Mouse (Mus musculus) hindbrain, embryonic 15.5 days (tissue): Measurements from ENCODE around the gene Glb1. TPM values are rescaled to one million over a fixed set of nuclear protein-coding genes. Genes with fewer than 3 reads are reported as not detected.

ENCODE experiments used
- ATAC-seq: fragments of 200-750 bp; cut with Nextera tagmentation; 2 replicates; pipeline ENCODE4 v1.8.0; 2017; ENCODE audit warnings: low read depth, moderate number of reproducible peaks, moderate TSS enrichment; ENCODE audit not compliant: low FRiP score
- H3K27ac ChIP-seq: fragments of 300-500 bp; sonication (generic); replicated peaks from 2 replicates; pipeline ENCODE4 v1.5.1; 2015; ENCODE audit warnings: mild to moderate bottlenecking, inconsistent platforms
- H3K27me3 ChIP-seq: fragments of 300-500 bp; sonication (generic); 2 replicates; pipeline ENCODE4 v1.6.1; 2015; ENCODE audit warnings: control low read depth, inconsistent platforms
- H3K36me3 ChIP-seq: fragments of 300-500 bp; sonication (generic); 2 replicates; pipeline ENCODE4 v1.6.1; 2015; ENCODE audit warnings: control low read depth, inconsistent platforms
- H3K4me1 ChIP-seq: fragments of 300-500 bp; sonication (generic); replicated peaks from 2 replicates; pipeline ENCODE4 v1.6.1; 2015; ENCODE audit warnings: control low read depth, inconsistent platforms
- H3K4me2 ChIP-seq: fragments of 300-500 bp; sonication (generic); 2 replicates; pipeline ENCODE4 v1.6.1; 2015; ENCODE audit warnings: moderate library complexity, mild to moderate bottlenecking, inconsistent platforms
- H3K4me3 ChIP-seq: fragments of 300-500 bp; sonication (generic); 2 replicates; pipeline ENCODE4 v1.5.1; 2015; ENCODE audit warnings: mild to moderate bottlenecking, inconsistent platforms
- H3K9ac ChIP-seq: fragments of 300-500 bp; sonication (generic); 2 replicates; pipeline ENCODE4 v1.6.1; 2015; ENCODE audit warnings: inconsistent platforms
- H3K9me3 ChIP-seq: fragments of 300-500 bp; sonication (generic); 2 replicates; pipeline ENCODE4 v1.6.1; 2016; ENCODE audit warnings: control low read depth, inconsistent platforms
- WGBS: fragments of 180-500 bp; shearing (Covaris S2); methylation state at CpG from one replicate; pipeline ENCODE4 v1.1.7; 2015; 5-methylcytosine and 5-hydroxymethylcytosine counted together
- polyA plus RNA-seq: library from polyadenylated mRNA; unstranded; fragments of >200 nt; fragmentation: Nextera tagmentation; extraction: Ambion mirVana; gene quantifications from 2 replicates; pipeline ENCODE4 v1.2.1, GENCODE M21; 2015

Glb1 gene
- polyA plus RNA-seq, 1 experiment from 2014 or later = 32.2 TPM

- H3K4me1 ChIP-seq = no peaks in the 10 kb centered on the region
- H3K27me3 ChIP-seq = no peaks in the 10 kb centered on the region
- 83% methylated on average over 7 of the region's 7 CpGs for WGBS
- no peak overlapping the region for H3K27ac ChIP-seq
- H3K4me3 ChIP-seq = no peak overlapping the region
- no peak overlapping the region for H3K4me2 ChIP-seq
- no peak for ATAC-seq
- H3K9ac ChIP-seq = no peak overlapping the region
- 0 out of 2 replicates have a peak, but pooled peaks cover 3% of the 10 kb centered on the region for H3K36me3 ChIP-seq
- H3K9me3 ChIP-seq = no peaks in the 10 kb centered on the region
Measured at GRCm38 (mm10) chr9:114451615-114452014, 50.7 kb downstream of the Glb1 start.

GRCm38 (mm10) chr9:114452418-114452817 lies 51.5 kb downstream of the Glb1 start:
- H3K9me3 ChIP-seq = no peaks in the 10 kb centered on the region
- WGBS = 91% methylated on average over 6 of the region's 6 CpGs
- 0 out of 2 replicates have a peak, but pooled peaks cover 5% of the 10 kb centered on the region for H3K36me3 ChIP-seq
- H3K9ac ChIP-seq = no peak overlapping the region
- H3K4me3 ChIP-seq = no peak overlapping the region
- H3K27ac ChIP-seq = no peak overlapping the region
- H3K27me3 ChIP-seq = no peaks in the 10 kb centered on the region
- no peak for ATAC-seq
- H3K4me1 ChIP-seq = no peaks in the 10 kb centered on the region
- no peak overlapping the region for H3K4me2 ChIP-seq

GRCm38 (mm10) chr9:114455420-114455819 lies 54.5 kb downstream of the Glb1 start:
- Histone ChIP-seq H3K27me3 (no peaks in the 10 kb centered on the region), H3K4me1 (no peaks in the 10 kb centered on the region), H3K27ac (no peak overlapping the region), H3K4me3 (no peak overlapping the region), H3K9ac (no peak overlapping the region), H3K9me3 (no peaks in the 10 kb centered on the region), H3K36me3 (0 out of 2 replicates have a peak, but pooled peaks cover 8% of the 10 kb centered on the region), H3K4me2 (no peak overlapping the region)
- no peak for ATAC-seq
- 85% methylated on average over 2 of the region's 2 CpGs for WGBS

GRCm38 (mm10) chr9:114458436-114458835 lies 57.6 kb downstream of the Glb1 start:
- Histone ChIP-seq H3K36me3 (0 out of 2 replicates have a peak, but pooled peaks cover 8% of the 10 kb centered on the region), H3K9me3 (no peaks in the 10 kb centered on the region), H3K4me3 (no peak overlapping the region), H3K27ac (no peak overlapping the region), H3K4me1 (no peaks in the 10 kb centered on the region), H3K27me3 (no peaks in the 10 kb centered on the region), H3K9ac (no peak overlapping the region), H3K4me2 (no peak overlapping the region)
- 81% methylated on average over 3 of the region's 3 CpGs for WGBS
- no peak for ATAC-seq

GRCm38 (mm10) chr9:114462569-114462968 lies 61.7 kb downstream of the Glb1 start:
- Histone ChIP-seq H3K4me2 (no peak overlapping the region), H3K9me3 (no peaks in the 10 kb centered on the region), H3K9ac (no peak overlapping the region), H3K36me3 (peaks cover 10% of the 10 kb centered on the region; the same call in 1 of the 2 replicates), H3K27ac (no peak overlapping the region), H3K27me3 (no peaks in the 10 kb centered on the region), H3K4me1 (no peaks in the 10 kb centered on the region), H3K4me3 (no peak overlapping the region)
- WGBS = 94% methylated on average over 7 of the region's 7 CpGs
- ATAC-seq = no peak

GRCm38 (mm10) chr9:114465442-114465841 lies 64.6 kb downstream of the Glb1 start:
- no peak overlapping the region for H3K4me2 ChIP-seq
- 79% methylated on average over 6 of the region's 6 CpGs for WGBS
- no peak overlapping the region for H3K9ac ChIP-seq
- H3K27ac ChIP-seq = no peak overlapping the region
- H3K9me3 ChIP-seq = no peaks in the 10 kb centered on the region
- H3K27me3 ChIP-seq = no peaks in the 10 kb centered on the region
- no peak for ATAC-seq
- H3K4me1 ChIP-seq = no peaks in the 10 kb centered on the region
- no peak overlapping the region for H3K4me3 ChIP-seq
- H3K36me3 ChIP-seq = peaks cover 12% of the 10 kb centered on the region; the same call in 1 of the 2 replicates

GRCm38 (mm10) chr9:114466871-114467270 lies 66.0 kb downstream of the Glb1 start:
- no peak for ATAC-seq
- WGBS = 64% methylated on average over 7 of the region's 7 CpGs
- Histone ChIP-seq H3K27ac (no peak overlapping the region), H3K27me3 (no peaks in the 10 kb centered on the region), H3K9me3 (no peaks in the 10 kb centered on the region), H3K4me1 (no peaks in the 10 kb centered on the region), H3K9ac (no peak overlapping the region), H3K4me3 (no peak overlapping the region), H3K36me3 (peaks cover 12% of the 10 kb centered on the region; the same call in 1 of the 2 replicates), H3K4me2 (no peak overlapping the region)

- H3K4me3 ChIP-seq = no peak overlapping the region
- H3K4me1 ChIP-seq = no peaks in the 10 kb centered on the region
- no peak overlapping the region for H3K27ac ChIP-seq
- no peak for ATAC-seq
- no peak overlapping the region for H3K4me2 ChIP-seq
- no peaks in the 10 kb centered on the region for H3K27me3 ChIP-seq
- H3K9ac ChIP-seq = no peak overlapping the region
- 89% methylated on average over 5 of the region's 5 CpGs for WGBS
- no peaks in the 10 kb centered on the region for H3K9me3 ChIP-seq
- H3K36me3 ChIP-seq = peaks cover 12% of the 10 kb centered on the region; the same call in 1 of the 2 replicates
Measured at GRCm38 (mm10) chr9:114468217-114468616, 67.3 kb downstream of the Glb1 start.

GRCm38 (mm10) chr9:114468701-114469100 lies 67.8 kb downstream of the Glb1 start:
- Histone ChIP-seq H3K4me3 (no peak overlapping the region), H3K27me3 (no peaks in the 10 kb centered on the region), H3K4me1 (no peaks in the 10 kb centered on the region), H3K27ac (no peak overlapping the region), H3K9ac (no peak overlapping the region), H3K36me3 (peaks cover 12% of the 10 kb centered on the region; the same call in 1 of the 2 replicates), H3K9me3 (no peaks in the 10 kb centered on the region), H3K4me2 (no peak overlapping the region)
- 96% methylated on average over 4 of the region's 4 CpGs for WGBS
- ATAC-seq = no peak

GRCm38 (mm10) chr9:114471892-114472291 lies 71.0 kb downstream of the Glb1 start:
- no peak for ATAC-seq
- H3K4me3 ChIP-seq = no peak overlapping the region

GRCm38 (mm10) chr9:114477019-114477418 lies 76.1 kb downstream of the Glb1 start:
- ATAC-seq = no peak
- 95% methylated on average over 9 of the region's 9 CpGs for WGBS
- H3K9ac ChIP-seq = no peak overlapping the region
- H3K9me3 ChIP-seq = no peaks in the 10 kb centered on the region
- H3K27ac ChIP-seq = no peak overlapping the region
- H3K4me2 ChIP-seq = no peak overlapping the region
- no peaks in the 10 kb centered on the region for H3K36me3 ChIP-seq
- H3K27me3 ChIP-seq = no peaks in the 10 kb centered on the region
- H3K4me3 ChIP-seq = no peak overlapping the region
- H3K4me1 ChIP-seq = no peaks in the 10 kb centered on the region

More at GRCm38 (mm10) chr9:114471892-114472291, 71.0 kb downstream of the Glb1 start:
- H3K9me3 ChIP-seq = no peaks in the 10 kb centered on the region
- no peaks in the 10 kb centered on the region for H3K27me3 ChIP-seq
- 0 out of 2 replicates have a peak, but pooled peaks cover 4% of the 10 kb centered on the region for H3K36me3 ChIP-seq
- no peaks in the 10 kb centered on the region for H3K4me1 ChIP-seq
- no peak overlapping the region for H3K4me2 ChIP-seq
- 83% methylated on average over 7 of the region's 7 CpGs for WGBS
- no peak overlapping the region for H3K27ac ChIP-seq
- no peak overlapping the region for H3K9ac ChIP-seq

- Histone ChIP-seq H3K9ac (no peak overlapping the region), H3K27ac (no peak overlapping the region), H3K9me3 (no peaks in the 10 kb centered on the region), H3K27me3 (no peaks in the 10 kb centered on the region), H3K4me3 (no peak overlapping the region), H3K4me2 (no peak overlapping the region), H3K36me3 (no peaks in the 10 kb centered on the region), H3K4me1 (no peaks in the 10 kb centered on the region)
- ATAC-seq = no peak
- WGBS = 92% methylated on average over 3 of the region's 3 CpGs
Measured at GRCm38 (mm10) chr9:114480940-114481339, 80.1 kb downstream of the Glb1 start.

GRCm38 (mm10) chr9:114484771-114485170 lies 83.9 kb downstream of the Glb1 start:
- 88% methylated on average over 5 of the region's 5 CpGs for WGBS

More at GRCm38 (mm10) chr9:114484771-114485170, 83.9 kb downstream of the Glb1 start:
- no peaks in the 10 kb centered on the region for H3K36me3 ChIP-seq
- no peaks in the 10 kb centered on the region for H3K4me1 ChIP-seq
- H3K4me3 ChIP-seq = no peak overlapping the region
- H3K27me3 ChIP-seq = no peaks in the 10 kb centered on the region
- no peak overlapping the region for H3K9ac ChIP-seq
- no peak overlapping the region for H3K4me2 ChIP-seq
- H3K27ac ChIP-seq = no peak overlapping the region
- H3K9me3 ChIP-seq = no peaks in the 10 kb centered on the region
- no peak for ATAC-seq
